In genomic region chr17:7868631-7869030, GRCm38 (mm10) we compare ENCODE assay signal across 8 mouse cellular contexts. TPM values are rescaled to one million over a fixed set of nuclear protein-coding genes. Genes with fewer than 3 reads are reported as not detected.
DNase-seq lines count a peak whose midpoint lies in the region; TF ChIP-seq lines count a peak whose summit lies in the region.

No protein-coding gene starts in this region.

- H3K4me3 ChIP-seq in CH12.LX (replicated peaks in 1 of 3; ENCODE audit: low read depth in 2 of 3, low read length in 2 of 3, poor library complexity in 1 of 3) = no peak overlapping the region
- H3K4me3 ChIP-seq in embryonic facial prominence, embryonic 10.5 days = no peak overlapping the region

- no peak overlapping the region for H3K27ac ChIP-seq in CH12.LX (ENCODE audit: insufficient read depth, low read depth)
- H3K27ac ChIP-seq in embryonic facial prominence, embryonic 10.5 days (replicated peaks) = peak overlapping the region; percentile 24; the same call in 1 of the 2 replicates

- peaks cover 17 to 64% of the 10 kb centered on the region in 2 experiments for H3K4me1 ChIP-seq in CH12.LX (ENCODE audit: control insufficient read depth in 1 of 2, insufficient read depth in 2 of 2)
- H3K4me1 ChIP-seq in embryonic facial prominence, embryonic 10.5 days = peaks cover 9% of the 10 kb centered on the region

- no peak for TF ChIP-seq EP300 in CH12.LX (IDR thresholded peaks at IDR 0.05; ENCODE audit: low read length)

- peak; percentile 75 to 97 for TF ChIP-seq CTCF in CH12.LX (conservative IDR thresholded peaks at IDR 0.05 in 1 of 2, IDR thresholded peaks at IDR 0.05 in 1 of 2; ENCODE audit: low read depth in 2 of 2, low read length in 2 of 2)

- TF ChIP-seq RAD21 in CH12.LX (IDR thresholded peaks at IDR 0.05; ENCODE audit: low read depth, low read length) = peak; percentile 99

- H3K9ac ChIP-seq in CH12.LX (ENCODE audit: insufficient read depth, low read depth) = no peak overlapping the region

- peak overlapping the region; percentile 33 for H3K4me2 ChIP-seq in CH12.LX (ENCODE audit: insufficient read depth, low read depth, poor library complexity, severe bottlenecking)

- intact Hi-C loops in heart, postnatal 25 days (cut with DNase I) = loop anchor here (5.0 kb wide), 1 partner anchor 59 kb away; the partner anchor contains the start of gene Tagap

- no peaks in the 10 kb centered on the region for H3K36me3 ChIP-seq in CH12.LX (replicated peaks in 1 of 2; ENCODE audit: control insufficient read depth in 1 of 2, insufficient read depth in 1 of 2, low read length in 1 of 2)
- no peaks in the 10 kb centered on the region for H3K36me3 ChIP-seq in embryonic facial prominence, embryonic 10.5 days (replicated peaks)

- in situ Hi-C loops in CH12.LX (cut with MboI; ENCODE audit: low pct_ligation_motif_present, low pct_unique_long_range_greater_than_20kb, low sequenced_read_pairs) = loop anchor here (5.0 kb wide), 1 partner anchor 59 kb away; the partner anchor contains the start of gene Tagap

- H3K79me2 ChIP-seq in CH12.LX (replicated peaks; ENCODE audit: control insufficient read depth, extremely low read depth, insufficient read depth, poor library complexity, severe bottlenecking) = no peaks in the 10 kb centered on the region

- H3K27me3 ChIP-seq in CH12.LX (replicated peaks) = no peaks in the 10 kb centered on the region
- H3K27me3 ChIP-seq in embryonic facial prominence, embryonic 10.5 days (replicated peaks; ENCODE audit: low read depth, poor library complexity, severe bottlenecking) = no peaks in the 10 kb centered on the region

- peak; percentile 80 for DNase-seq in CH12.LX (ENCODE audit: extremely low read depth)
- peak; percentile 75 to 83 for DNase-seq in adrenal gland, adult 18-20 months (ENCODE audit: low spot score in 2 of 2)
- DNase-seq in embryonic facial prominence, embryonic 10.5 days (ENCODE audit: low spot score) = peak; percentile 81
- peak; percentile 25 for DNase-seq in heart, postnatal 25 days (ENCODE audit: low spot score)
- peak; percentile 81 to 86 for DNase-seq in layer of hippocampus, postnatal 10 days (ENCODE audit: low spot score in 2 of 2)
- peak; percentile 81 for DNase-seq in lung, postnatal 10 days
- peak; percentile 32 to 62 for DNase-seq in right cerebral cortex, postnatal 36 days (ENCODE audit: low spot score in 2 of 2)
- peak; percentile 74 for DNase-seq in urinary bladder, postnatal 25 days (ENCODE audit: low spot score)

- TF ChIP-seq POLR2A in CH12.LX (IDR thresholded peaks at IDR 0.05; ENCODE audit: low read depth, low read length) = no peak

- dilution Hi-C loops in CH12.LX (cut with MboI; ENCODE audit: extremely low pct_ligation_motif_present, extremely low pct_unique_long_range_greater_than_20kb, low sequenced_read_pairs) = no loop called here

- peaks cover 12% of the 10 kb centered on the region for H3K9me3 ChIP-seq in CH12.LX (replicated peaks; ENCODE audit: low read length)
- no peaks in the 10 kb centered on the region for H3K9me3 ChIP-seq in embryonic facial prominence, embryonic 10.5 days

- whole genome bisulfite sequencing in embryonic facial prominence, embryonic 10.5 days = 11% methylated on average over 4 of the region's 4 CpGs

TF ChIP-seq in CH12.LX, 34 proteins besides CTCF, POLR2A, EP300 and RAD21:
- TF ChIP-seq ZC3H11A (IDR thresholded peaks at IDR 0.05; ENCODE audit: low read depth, low read length) = peak; percentile 78; the same call in 1 of the 2 replicates
- peak; percentile 82 for TF ChIP-seq MAZ (IDR thresholded peaks at IDR 0.05; ENCODE audit: low read depth, low read length)
- peak; percentile 29; the same call in 1 of the 2 replicates for TF ChIP-seq ETS1 (conservative IDR thresholded peaks at IDR 0.05; ENCODE audit: low read depth, low read length)
- TF ChIP-seq TCF12 (IDR thresholded peaks at IDR 0.05; ENCODE audit: low read depth, low read length) = peak; percentile 26; the same call in 1 of the 2 replicates
- no peak for TF ChIP-seq USF2 (conservative IDR thresholded peaks at IDR 0.05; ENCODE audit: low read depth, low read length)
- TF ChIP-seq SMC3 (IDR thresholded peaks at IDR 0.05; ENCODE audit: low read depth, low read length) = peak; percentile 93
- no peak for TF ChIP-seq MAFK (IDR thresholded peaks at IDR 0.05; ENCODE audit: insufficient replicate concordance, low read length)
- no peak for TF ChIP-seq ZMIZ1 (IDR thresholded peaks at IDR 0.05; ENCODE audit: low read depth, low read length)
- TF ChIP-seq IRF4 (IDR thresholded peaks at IDR 0.05; ENCODE audit: low read depth, low read length) = peak; percentile 58
- TF ChIP-seq JUN (IDR thresholded peaks at IDR 0.05; ENCODE audit: insufficient read depth, low read depth, low read length) = no peak
TF ChIP-seq in CH12.LX: peak in this region for 6.

RNA-seq across cellular contexts. Expression of gene Fndc1, which starts 41.5 kb away (rescaled TPM):
- 0.17 and 0.25 TPM in 2 replicates for total RNA-seq in CH12.LX (2012; rRNA removed)
- total RNA-seq in CH12.LX (2014; rRNA removed) = 0.05 and 0.34 TPM in 2 replicates
- polyA plus RNA-seq in CH12.LX (2012; ENCODE audit: insufficient read length, low read depth) = 0.14 TPM in 1 of 2 replicates, not detected in the other
- total RNA-seq in adrenal gland, adult 18-20 months (2021) = 10 to 100 TPM in 1 of 2 experiments, 1 to 10 TPM in 1; 4.7 to 10.3 TPM
- polyA plus RNA-seq in embryonic facial prominence, embryonic 10.5 days (2016; fragmentation: Nextera tagmentation; extraction: Ambion mirVana) = 0.60 and 1.3 TPM in 2 replicates
- 10 to 100 TPM; 20.2 to 20.7 TPM for total RNA-seq in heart, postnatal 25 days (2021)
- total RNA-seq in layer of hippocampus, postnatal 10 days (2021) = 10 to 100 TPM; 17.5 to 17.7 TPM

RNA-seq across cellular contexts. Expression of gene Tagap, which starts 57.2 kb away (rescaled TPM):
- total RNA-seq in CH12.LX (2012; rRNA removed) = 16.3 and 16.4 TPM in 2 replicates
- total RNA-seq in CH12.LX (2014; rRNA removed) = 18.5 and 20.9 TPM in 2 replicates
- polyA plus RNA-seq in CH12.LX (2012; ENCODE audit: insufficient read length, low read depth) = 12.9 and 14.2 TPM in 2 replicates
- total RNA-seq in adrenal gland, adult 18-20 months (2021) = 1 to 10 TPM; 5.1 to 5.3 TPM
- 0.36 and 0.37 TPM in 2 replicates for polyA plus RNA-seq in embryonic facial prominence, embryonic 10.5 days (2016; fragmentation: Nextera tagmentation; extraction: Ambion mirVana)
- 1 to 10 TPM; 1.8 to 2.6 TPM for total RNA-seq in heart, postnatal 25 days (2021)
- 1 to 10 TPM; 4.8 to 5.4 TPM for total RNA-seq in layer of hippocampus, postnatal 10 days (2021)

Comparison
In these comparisons a context has a peak if more than half of its experiments do, and no peak if none do; other contexts are left out.
1. DNase-seq: peak in every context shown above with its lines; median percentile 84 in layer of hippocampus, postnatal 10 days; 81 in embryonic facial prominence, embryonic 10.5 days; 81 in lung, postnatal 10 days; 80 in CH12.LX; 79 in adrenal gland, adult 18-20 months; 74 in urinary bladder, postnatal 25 days; 47 in right cerebral cortex, postnatal 36 days; 25 in heart, postnatal 25 days.
2. RNA of gene Fndc1, which starts 41.5 kb away (total RNA-seq): 20.2 to 20.7 TPM in heart, postnatal 25 days, 17.5 to 17.7 TPM in layer of hippocampus, postnatal 10 days and 4.7 to 10.3 TPM in adrenal gland, adult 18-20 months; 0.05 to 0.34 TPM in CH12.LX; every median in the first group is over 4 times any median in the second.